Mouse (Mus musculus) Patski (cell line): ENCODE measurements around the gene Mrfap1. TPM values are rescaled to one million over a fixed set of nuclear protein-coding genes. Genes with fewer than 3 reads are reported as not detected.
A peak's percentile ranks its signal among the peaks of the same experiment; 100 is the strongest.

Experiments used
- ATAC-seq: fragments of 100-300 bp; one replicate; pipeline ENCODE4 v1.8.0; 2021
- CTCF ChIA-PET: fragments of 350-600 bp; sonication (Branson Sonifier 250); formaldehyde crosslinking; loops from one replicate; lab custom pipeline; 2022; ENCODE audit warnings: inconsistent platforms; lab: Charles Lee
- POLR2A ChIA-PET: fragments of 350-600 bp; sonication (Branson Sonifier 250); formaldehyde crosslinking; loops from one replicate; lab custom pipeline; 2022; ENCODE audit warnings: antibody characterized with exemption, inconsistent platforms; lab: Charles Lee
- DNase-seq: peaks from one replicate; pipeline ENCODE4 v3.0.0-alpha.2; 2011; ENCODE audit warnings: low read depth, low spot score
- H3K27me3 ChIP-seq: fragments of 371-371 bp; one replicate; pipeline ENCODE4 v1.5.1; 2021
- CTCF ChIP-seq: fragments of 100-300 bp; IDR thresholded peaks from one replicate; pipeline ENCODE4 v1.5.1; 2021
- in situ Hi-C: fragments of 300-500 bp; cut with MboI; formaldehyde crosslinking; loops from 3 replicates; pipeline ENCODE4 v1.11.1; 2018; ENCODE audit warnings: low pct_unique_long_range_greater_than_20kb, mixed read lengths
- polyA plus RNA-seq: library from polyadenylated mRNA; unstranded; gene quantifications from one replicate; pipeline ENCODE4 v1.2.3, GENCODE M21; 2021

Mrfap1 gene
- polyA plus RNA-seq, 1 experiment from 2014 or later, result 434 TPM

DNA sequence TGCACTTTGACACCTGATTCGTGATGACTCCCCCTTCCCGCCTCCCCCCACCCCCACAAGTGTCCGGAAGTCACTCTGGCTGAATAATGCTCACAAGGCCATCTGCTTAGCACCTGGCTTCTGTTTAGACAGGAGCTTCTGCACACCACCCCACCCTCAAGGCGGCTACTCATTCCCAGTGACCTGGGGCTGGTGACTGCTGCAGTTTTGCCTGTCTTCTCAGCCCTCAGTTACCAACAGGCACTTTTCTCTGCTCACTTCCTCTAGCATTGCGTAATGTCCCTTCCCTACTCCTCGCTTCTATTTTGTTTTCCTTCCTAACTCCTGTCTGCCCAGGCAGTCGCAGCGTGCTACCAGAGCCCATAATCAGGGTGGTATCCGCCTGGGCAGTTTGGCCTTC lies 4.7 kb downstream of the Mrfap1 start:
- H3K27me3 ChIP-seq, result no peaks in the 10 kb centered on the region
- no peak for TF ChIP-seq CTCF
- ChIA-PET CTCF (no interaction called here), POLR2A (no interaction called here)
- no peak for DNase-seq
- in situ Hi-C loops, result no loop called here
- no peak for ATAC-seq

DNA sequence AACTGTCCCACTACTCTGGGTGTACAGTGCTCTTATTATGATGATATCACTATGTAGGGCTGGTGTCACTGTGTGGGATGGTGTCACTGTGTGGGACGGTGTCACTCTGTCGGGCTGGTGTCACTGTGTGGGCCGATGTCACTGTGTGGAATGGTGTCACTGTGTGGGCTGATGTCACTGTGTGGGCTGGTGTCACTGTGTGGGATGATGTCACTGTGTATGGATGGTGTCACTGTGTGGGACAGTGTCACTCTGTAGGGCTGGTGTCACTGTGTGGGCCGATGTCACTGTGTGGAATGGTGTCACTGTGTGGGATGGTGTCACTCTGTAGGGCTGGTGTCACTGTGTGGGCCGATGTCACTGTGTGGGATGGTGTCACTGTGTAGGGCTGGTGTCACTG lies 10.5 kb downstream of the Mrfap1 start:
- no peaks in the 10 kb centered on the region for H3K27me3 ChIP-seq
- in situ Hi-C loops, result loop anchor here (5.0 kb wide), 1 partner anchor 34 kb away; no protein-coding TSS in a partner anchor
- POLR2A ChIA-PET, result no interaction called here
- DNase-seq, result no peak
- TF ChIP-seq CTCF, result no peak
- CTCF ChIA-PET, result no interaction called here
- ATAC-seq, result no peak

DNA sequence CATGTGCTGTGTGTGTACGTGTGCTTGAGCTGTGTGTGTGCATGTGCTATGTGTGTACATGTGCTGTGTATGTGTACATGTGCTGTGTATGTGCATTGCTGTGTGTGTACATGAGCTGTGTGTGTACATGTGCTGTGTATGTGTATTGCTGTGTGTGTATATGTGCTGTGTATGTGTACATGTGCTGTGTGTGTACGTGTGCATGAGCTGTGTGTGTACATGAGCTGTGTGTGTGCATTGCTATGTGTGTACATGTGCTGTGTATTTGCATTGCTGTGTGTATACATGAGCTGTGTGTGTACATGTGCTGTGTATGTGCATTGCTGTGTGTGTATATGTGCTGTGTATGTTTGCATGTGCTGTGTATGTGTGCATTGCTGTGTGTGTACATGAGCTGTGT lies 17.1 kb downstream of the Mrfap1 start:
- POLR2A ChIA-PET, result interaction anchor here (0.6 kb wide), 1 partner anchor 404 kb away, joined by 3 read pairs; no protein-coding TSS in a partner anchor
- no peaks in the 10 kb centered on the region for H3K27me3 ChIP-seq
- ATAC-seq, result no peak
- TF ChIP-seq CTCF, result no peak
- CTCF ChIA-PET, result no interaction called here
- in situ Hi-C loops, result no loop called here
- no peak for DNase-seq

DNA sequence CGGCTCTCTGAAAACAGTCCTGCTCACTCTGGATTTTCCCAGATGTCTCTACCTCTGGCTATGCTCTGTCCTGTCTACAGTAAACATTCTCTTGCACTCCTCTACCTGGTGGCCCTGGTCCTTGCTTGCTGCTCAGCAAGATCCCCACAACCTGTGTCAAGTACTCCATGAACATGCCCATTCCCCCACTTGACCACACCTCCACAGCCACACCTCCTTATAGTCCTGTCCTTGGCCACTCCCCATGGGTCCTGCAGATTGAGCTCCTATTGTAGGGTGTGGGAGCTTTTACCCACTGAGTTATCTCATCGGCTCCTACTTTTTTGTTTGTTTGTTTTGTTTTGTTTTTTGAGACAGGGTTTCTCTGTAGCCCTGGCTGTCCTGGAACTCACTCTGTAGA lies 17.7 kb downstream of the Mrfap1 start:
- in situ Hi-C loops, result no loop called here
- H3K27me3 ChIP-seq, result no peaks in the 10 kb centered on the region
- no peak for TF ChIP-seq CTCF
- DNase-seq (no peak), ATAC-seq (no peak)
- POLR2A ChIA-PET, result interaction anchor here (0.6 kb wide), 1 partner anchor 403 kb away, joined by 3 read pairs; no protein-coding TSS in a partner anchor
- CTCF ChIA-PET, result no interaction called here

DNA sequence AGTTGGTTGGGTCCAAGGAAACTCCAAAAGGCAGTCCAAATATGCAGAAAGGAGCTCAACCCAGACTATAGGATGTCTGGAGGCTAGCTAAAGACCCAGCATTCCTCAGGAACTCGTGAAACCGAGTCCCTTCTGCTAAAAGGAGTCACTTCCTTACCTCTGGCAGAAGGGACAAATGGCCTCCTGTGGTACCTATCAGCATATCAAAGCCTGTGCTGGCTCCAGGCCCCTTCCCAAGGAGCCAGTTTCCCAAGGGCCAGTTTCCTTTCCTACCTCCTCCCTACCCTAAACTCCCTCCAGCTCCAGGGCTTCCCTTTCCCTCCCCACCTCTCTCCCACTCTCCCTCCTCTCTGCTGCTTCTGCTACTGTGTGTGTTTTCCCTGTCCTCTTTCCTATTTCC lies 19.4 kb downstream of the Mrfap1 start:
- no peaks in the 10 kb centered on the region for H3K27me3 ChIP-seq
- DNase-seq, result no peak
- POLR2A ChIA-PET, result interaction anchor here (0.6 kb wide), 1 partner anchor 185 kb away, joined by 4 read pairs; no protein-coding TSS in a partner anchor
- in situ Hi-C loops, result no loop called here
- TF ChIP-seq CTCF, result no peak
- CTCF ChIA-PET, result no interaction called here
- ATAC-seq, result no peak

DNA sequence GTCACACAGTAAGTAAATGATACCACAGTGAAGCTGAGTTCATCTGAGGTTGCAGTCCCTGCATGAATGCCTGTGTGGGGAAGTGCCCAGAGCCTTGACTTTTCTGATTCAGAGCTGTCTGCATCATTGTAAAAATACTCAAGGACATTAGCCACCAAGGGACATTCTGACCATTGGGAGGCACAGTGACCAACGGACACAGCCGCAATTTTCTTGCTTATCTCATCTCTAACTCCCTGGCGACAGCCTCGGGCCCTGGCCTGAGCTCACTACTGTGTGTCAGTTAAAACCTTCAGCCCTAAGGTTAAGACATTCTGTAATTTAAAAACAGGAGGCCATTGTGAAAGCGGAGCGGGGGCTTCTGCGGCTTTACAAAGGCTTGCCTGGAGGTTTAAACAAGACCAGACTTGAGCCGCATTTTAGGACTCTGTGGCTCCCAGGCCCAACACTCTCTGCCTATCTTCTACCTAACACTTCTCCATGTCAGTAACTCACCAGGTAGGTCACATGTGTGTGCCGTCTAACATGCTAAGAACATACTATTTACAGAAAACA lies 20.5 kb downstream of the Mrfap1 start:
- no peaks in the 10 kb centered on the region for H3K27me3 ChIP-seq
- in situ Hi-C loops, result no loop called here
- POLR2A ChIA-PET, result no interaction called here
- ATAC-seq (peak; percentile 42), DNase-seq (no peak)
- CTCF ChIA-PET, result interaction anchor here (1.1 kb wide), 1 partner anchor 313 kb away, joined by 4 read pairs; no protein-coding TSS in a partner anchor
- TF ChIP-seq CTCF, result no peak

DNA sequence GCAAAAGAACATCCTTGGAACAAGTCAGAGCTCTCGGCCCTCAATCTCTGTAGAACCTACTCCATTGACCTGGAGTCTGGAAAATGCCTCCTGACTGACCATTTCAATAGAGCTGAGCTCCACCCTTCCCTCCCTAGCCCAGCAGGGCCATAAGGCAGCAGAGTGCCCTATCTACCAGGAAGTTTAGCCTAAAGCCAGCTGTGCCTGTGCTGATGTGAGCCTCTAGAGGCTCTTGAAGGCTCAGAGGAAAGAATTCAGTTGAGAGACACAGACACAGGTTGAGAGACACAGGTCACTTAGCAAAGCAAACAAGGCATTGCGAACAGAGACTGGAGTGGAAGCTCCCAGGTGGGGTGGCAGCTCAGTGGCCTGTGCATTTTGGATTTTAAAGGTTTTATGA lies 21.3 kb downstream of the Mrfap1 start:
- H3K27me3 ChIP-seq, result no peaks in the 10 kb centered on the region
- no peak for TF ChIP-seq CTCF
- no peak for DNase-seq
- no peak for ATAC-seq
- ChIA-PET POLR2A (interaction anchor here (1.4 kb wide), 1 partner anchor 10 kb away, joined by 5 read pairs; no protein-coding TSS in a partner anchor), CTCF (no interaction called here)
- in situ Hi-C loops, result no loop called here

DNA sequence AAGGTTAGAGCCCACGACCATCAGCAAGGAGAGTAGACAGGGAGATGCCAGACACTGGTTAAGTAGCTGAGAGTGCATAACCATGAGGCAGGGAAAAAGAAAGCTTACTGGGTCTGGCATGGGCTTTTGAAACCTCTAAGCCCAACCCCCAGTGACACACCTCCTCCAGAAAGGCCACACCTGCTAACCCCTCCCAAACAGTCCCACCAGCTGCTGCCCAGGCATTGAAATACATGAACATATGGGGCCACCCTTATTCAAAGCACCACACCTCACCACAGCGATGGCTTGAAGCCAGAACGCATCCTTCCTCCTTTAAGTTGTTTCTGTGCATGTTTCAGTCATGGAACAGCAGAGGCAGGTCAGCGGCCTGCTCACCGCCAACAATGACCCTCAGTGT lies 24.0 kb downstream of the Mrfap1 start:
- no peak for TF ChIP-seq CTCF
- no peak for ATAC-seq
- POLR2A ChIA-PET, result no interaction called here
- no peaks in the 10 kb centered on the region for H3K27me3 ChIP-seq
- no peak for DNase-seq
- CTCF ChIA-PET, result interaction anchor here (1.4 kb wide), 1 partner anchor 19 kb away, joined by 3 read pairs; no protein-coding TSS in a partner anchor
- in situ Hi-C loops, result no loop called here

DNA sequence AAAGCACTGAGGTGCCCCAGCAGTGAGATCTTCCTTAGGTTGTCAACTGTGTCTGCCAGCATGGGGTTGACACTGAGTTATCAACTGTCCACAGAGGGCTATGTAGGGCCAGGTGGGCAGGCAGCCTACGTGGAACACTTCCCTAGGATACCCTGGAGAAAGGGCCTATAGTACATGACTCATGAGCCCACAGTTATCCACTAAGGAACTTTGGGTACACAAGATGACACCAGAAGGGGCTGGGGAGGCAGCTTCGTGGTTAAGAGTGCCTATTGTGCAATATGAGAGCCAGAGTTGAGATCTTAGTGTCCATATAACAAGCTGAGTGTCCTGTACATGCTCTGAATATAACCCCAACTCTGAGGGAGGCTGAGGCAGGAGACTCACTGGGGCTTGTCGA lies 27.0 kb downstream of the Mrfap1 start:
- no peak for ATAC-seq

DNA sequence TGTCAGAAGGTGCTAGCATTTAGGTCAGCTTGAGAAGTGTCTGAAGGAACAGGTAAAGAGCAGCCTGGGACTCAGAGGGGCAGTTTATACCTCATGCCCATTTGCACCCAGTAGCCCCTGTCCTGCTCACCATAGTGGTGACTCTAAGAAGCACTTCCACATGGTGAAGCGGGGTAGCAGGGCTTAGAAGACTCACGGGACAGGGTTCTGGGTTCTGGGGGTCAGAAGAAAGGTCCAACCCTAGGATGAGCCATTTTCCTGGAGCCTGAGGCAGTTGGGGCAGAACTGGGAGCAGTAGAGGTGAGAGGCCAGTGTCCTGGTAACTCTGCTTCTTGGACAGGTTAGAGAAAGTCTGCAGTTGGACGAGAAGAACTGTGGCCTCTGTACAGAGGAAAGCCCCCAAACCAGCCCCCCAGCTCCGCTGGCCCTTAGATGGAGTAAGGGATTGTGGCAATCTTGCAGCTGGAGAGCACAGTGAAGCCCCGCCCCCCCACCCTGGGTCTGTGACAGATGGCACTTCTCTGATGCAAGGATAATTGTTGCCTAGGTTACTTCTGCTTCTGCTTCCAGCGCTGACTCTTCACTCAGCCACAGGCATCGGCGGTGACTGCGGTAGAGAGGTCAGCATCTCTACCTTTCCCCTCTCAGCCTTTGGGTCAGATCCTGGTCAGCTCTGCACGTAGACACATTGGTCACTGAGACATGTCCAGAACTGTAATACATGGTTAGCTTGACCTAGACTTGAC lies 29.4 kb downstream of the Mrfap1 start:
- no peaks in the 10 kb centered on the region for H3K27me3 ChIP-seq
- in situ Hi-C loops, result no loop called here
- no peak for TF ChIP-seq CTCF
- POLR2A ChIA-PET, result no interaction called here
- ATAC-seq, result no peak
- CTCF ChIA-PET, result no interaction called here
- DNase-seq, result no peak

More for the DNA sequence above, 27.0 kb downstream of the Mrfap1 start:
- no peak for TF ChIP-seq CTCF
- DNase-seq, result no peak
- POLR2A ChIA-PET, result no interaction called here
- CTCF ChIA-PET, result no interaction called here
- in situ Hi-C loops, result no loop called here
- H3K27me3 ChIP-seq, result no peaks in the 10 kb centered on the region

DNA sequence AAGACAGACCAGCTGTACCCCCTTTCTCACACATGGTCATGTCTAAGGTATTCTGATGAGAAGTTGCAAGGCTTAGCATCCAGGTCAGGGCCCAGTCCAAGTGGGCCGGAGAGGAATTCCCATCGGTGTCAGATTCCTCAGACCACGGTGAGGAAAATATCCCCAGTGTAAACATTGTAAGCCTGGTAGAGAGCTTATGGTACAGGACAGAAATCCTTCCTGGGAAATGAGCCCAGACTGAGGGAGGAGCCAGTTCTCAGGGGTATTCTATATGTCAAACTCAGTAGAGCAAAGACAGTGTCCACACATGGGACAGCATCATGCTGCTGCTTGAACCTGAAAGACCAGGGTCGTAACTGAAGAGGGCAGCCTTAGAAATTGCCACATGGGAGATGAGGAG lies 36.7 kb downstream of the Mrfap1 start:
- ATAC-seq (no peak), DNase-seq (no peak)
- in situ Hi-C loops, result no loop called here
- POLR2A ChIA-PET, result interaction anchor here (1.7 kb wide), 1 partner anchor 13 kb away, joined by 6 read pairs; no protein-coding TSS in a partner anchor
- no peak for TF ChIP-seq CTCF
- H3K27me3 ChIP-seq, result no peaks in the 10 kb centered on the region
- CTCF ChIA-PET, result interaction anchor here (1.2 to 2.1 kb wide), 3 partner anchors 13 to 70 kb away, joined by 4 to 5 read pairs (median 4); partner anchors contain the start of gene Man2b2
